Mouse (Mus musculus) effector memory CD4-positive, alpha-beta T cell, adult 5 months (primary cell): ENCODE results near the gene Pnpla8. TPM values are rescaled to one million over a fixed set of nuclear protein-coding genes. Genes with fewer than 3 reads are reported as not detected.

Experiments used
- polyA plus RNA-seq: library from polyadenylated mRNA; unstranded; fragments of 100-300 nt; shearing (Covaris generic); gene quantifications from one replicate; pipeline ENCODE4 v1.2.1, GENCODE M21; 2017

Gene Pnpla8
- 120 TPM for polyA plus RNA-seq

GRCm38 (mm10) chr12:44221070-44221469 lies at the start of gene Pnpla8:
Gene Pnpla8, plus strand, starts transcription at chr12:44221370.

GRCm38 (mm10) chr12:44209824-44210752 lies 11.1 kb upstream of the Pnpla8 start, which contains the start of gene Dnajb9:
Gene Dnajb9, minus strand, starts transcription at chr12:44210326.

GRCm38 (mm10) chr12:44328381-44329315 lies 107.5 kb downstream of the Pnpla8 start, which contains the start of gene Nrcam:
Gene Nrcam, plus strand, starts transcription at chr12:44328885.

Other genes with a start within 250 kb of the Pnpla8 start
- 61.3 TPM for gene Dnajb9, start 11.0 kb upstream of the Pnpla8 start, polyA plus RNA-seq
- gene Nrcam, start 107.5 kb downstream of the Pnpla8 start, polyA plus RNA-seq = 0.37 TPM